Mouse (Mus musculus) embryonic fibroblast, embryonic 13.5 days (primary cell): ENCODE data around the gene Rapgef2.

ENCODE experiments used
- CTCF ChIP-seq: IDR thresholded peaks from 2 replicates; pipeline ENCODE4 v1.5.1; 2011; ENCODE audit warnings: mild to moderate bottlenecking, control low read depth, low read length, moderate library complexity, borderline replicate concordance; ENCODE audit not compliant: insufficient read depth
- POLR2A ChIP-seq: IDR thresholded peaks from 2 replicates; pipeline ENCODE4 v1.6.1; 2011; ENCODE audit warnings: low read depth, mild to moderate bottlenecking, control low read depth, low read length, moderate library complexity

- TF ChIP-seq POLR2A, result no peak
- TF ChIP-seq CTCF, result no peak
These were observed 155.3 kb downstream of the Rapgef2 start for GRCm38 (mm10) chr3:79130991-79131390.
